Mouse (Mus musculus): ENCODE measurements around the gene Mettl9.

Mettl9 gene

DNA sequence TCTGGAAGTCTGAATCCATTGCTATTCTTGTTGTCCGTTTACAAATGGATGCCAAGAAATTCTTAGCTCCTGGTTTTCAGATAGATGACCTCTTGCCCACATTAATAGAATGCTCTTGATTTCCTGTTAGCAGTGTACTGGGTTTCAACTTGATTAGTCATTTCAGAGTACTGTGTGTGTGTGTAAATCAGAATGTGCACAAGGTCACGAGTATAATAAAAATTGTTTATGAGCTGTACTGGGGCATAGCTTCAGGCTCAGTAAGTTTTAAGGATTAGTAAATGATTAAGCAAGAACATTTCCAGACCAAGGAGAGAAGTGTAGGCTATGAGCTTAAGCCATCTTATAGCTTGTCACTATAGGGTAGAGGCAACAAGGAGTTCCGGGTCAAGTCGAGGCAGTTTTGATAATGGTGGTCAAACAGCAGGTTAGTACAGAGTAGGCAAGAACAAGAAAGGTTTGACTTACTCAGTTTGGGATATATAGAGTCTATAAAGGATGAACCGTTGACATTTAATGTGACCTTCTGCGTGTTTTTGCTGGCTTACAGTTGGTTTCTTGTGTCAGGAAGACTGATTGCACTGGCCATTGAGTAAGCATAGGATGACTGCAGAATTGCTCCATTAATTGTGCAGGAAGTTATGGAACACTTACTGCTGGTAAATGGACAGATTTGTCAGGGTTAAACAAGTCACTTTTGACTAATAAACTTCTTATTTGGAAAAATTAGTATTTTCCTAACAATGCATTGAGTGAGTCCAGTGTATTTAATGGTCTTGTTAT lies 11.6 kb downstream of the Mettl9 start:
- DNase-seq: no peak

DNA sequence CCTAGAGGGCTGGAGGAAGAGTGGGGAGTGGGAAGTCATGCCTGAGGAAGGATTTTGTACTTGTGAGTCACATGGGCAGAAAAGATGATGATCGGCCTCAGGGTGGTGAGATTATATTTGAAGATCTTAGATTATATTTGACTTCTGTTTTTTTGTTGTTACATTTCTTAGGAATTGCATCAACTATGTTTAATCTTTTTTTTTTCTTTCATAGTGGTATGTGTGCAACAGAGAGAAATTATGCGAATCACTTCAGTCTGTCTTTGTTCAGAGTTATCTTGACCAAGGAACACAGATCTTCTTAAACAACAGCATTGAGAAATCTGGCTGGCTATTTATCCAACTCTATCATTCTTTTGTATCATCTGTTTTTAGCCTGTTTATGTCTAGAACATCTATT lies 13.4 kb downstream of the Mettl9 start:
- DNase-seq: no peak

DNA sequence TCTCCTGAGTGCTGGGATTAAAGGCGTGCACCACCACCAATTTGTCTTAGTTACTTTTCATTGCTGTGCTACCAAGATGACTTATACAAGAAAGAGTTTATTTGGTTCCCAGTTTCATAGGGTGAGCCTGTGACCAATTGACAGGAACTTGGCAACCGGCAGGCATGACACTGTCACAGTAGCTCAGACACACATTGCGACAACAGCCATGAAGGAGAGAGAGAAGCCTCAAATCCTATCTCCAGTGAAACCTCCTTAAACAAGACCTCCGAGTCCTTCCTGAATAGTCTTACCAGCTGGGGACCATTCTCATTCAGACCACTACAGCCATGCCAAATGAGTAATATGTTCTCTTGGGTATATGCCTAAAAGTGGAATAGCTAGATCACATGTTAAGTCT lies 18.8 kb downstream of the Mettl9 start:
- DNase-seq: peak; percentile 81

DNA sequence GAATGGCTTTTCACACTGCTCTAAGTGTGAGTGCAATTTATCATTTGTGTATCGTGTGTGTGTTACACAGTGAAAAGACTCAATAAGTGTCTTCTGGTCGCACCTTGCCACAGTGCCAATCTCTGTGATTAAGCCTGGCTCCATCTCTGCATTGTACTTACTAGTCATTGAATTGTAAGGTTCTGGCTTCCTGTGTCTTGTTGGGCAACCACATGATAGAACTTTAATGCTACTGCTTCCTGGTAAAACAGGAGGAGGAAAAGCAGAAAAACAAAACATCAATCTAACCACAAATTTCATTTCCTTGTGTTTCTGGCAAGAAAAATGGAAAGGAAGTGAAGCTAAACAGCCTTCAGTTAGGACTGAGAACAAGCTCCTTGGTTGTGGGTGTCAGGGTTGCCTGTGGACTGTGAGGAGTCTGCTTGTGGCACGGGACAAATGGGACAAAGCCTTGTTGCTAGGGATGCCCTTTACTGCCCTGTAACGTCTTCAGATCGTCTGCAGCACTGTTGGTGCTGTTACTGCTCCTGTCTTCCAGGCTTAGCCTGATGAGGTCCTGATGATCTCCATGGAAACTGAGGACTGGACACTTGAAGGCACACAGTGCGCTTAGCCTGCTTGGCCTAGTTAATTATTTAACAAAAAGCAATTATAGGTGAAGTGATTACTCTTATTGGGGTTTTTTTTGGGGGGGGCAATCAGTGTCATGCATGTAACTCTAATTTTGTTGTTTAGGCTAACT lies 25.4 kb downstream of the Mettl9 start:
- no peak for DNase-seq

DNA sequence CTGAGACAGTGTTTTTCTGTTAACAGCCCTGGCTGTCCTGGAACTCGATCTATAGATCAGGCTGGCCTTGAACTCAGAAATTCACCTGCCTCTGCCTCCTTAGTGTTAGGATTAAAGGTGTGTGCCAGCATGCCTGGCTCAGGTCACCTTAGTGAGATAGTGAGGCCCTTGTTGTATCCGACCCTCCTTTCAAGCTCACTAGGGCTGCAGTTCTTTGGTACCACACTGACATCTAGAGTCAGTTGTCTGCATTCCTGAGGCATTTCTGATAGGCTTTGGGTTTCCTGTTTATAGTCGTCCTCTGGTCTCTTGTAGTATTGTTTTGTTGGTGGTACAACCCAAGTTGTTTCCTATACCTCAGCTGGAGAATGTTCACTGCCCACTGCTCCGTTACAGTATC lies 30.1 kb downstream of the Mettl9 start:
- no peak for DNase-seq

DNA sequence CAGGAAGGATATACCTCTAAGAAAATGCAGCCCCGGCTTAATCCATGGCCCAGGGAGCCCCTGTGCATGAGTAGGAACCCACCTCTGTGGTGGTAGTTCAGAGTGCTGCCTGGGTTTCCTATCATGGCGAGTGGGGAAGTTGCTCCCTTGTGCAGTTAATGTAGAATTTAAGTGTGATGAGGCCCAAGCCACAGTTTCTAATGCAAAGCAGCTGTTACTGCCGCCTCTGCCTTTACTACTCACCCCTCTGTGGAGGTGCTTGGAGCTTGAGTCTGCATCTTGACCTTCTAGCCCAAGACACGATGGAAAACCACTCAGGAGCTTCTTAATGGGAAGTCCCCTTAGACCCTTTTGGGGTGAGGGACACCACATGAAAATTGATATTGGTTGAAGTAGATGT lies 37.0 kb downstream of the Mettl9 start:
- peak; percentile 75 for DNase-seq

DNA sequence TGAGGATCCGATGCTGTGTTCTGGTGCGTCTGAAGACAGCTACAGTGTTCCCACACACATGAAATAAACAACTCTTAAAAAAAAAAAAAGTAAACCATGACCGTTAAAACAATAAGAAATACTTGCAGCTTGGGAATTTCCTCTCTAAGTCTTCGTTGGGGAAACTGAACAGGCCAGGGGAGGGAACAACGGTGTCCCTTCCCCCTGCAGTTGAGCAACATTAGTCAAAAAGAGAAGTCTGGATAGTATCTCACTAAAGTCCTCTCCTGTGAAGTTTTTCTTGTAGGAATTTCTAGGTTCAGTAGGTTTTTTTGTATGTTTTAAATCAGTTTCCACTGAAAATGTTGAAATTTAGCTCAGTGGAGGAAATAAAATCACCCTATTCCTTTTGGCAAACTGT lies 38.3 kb downstream of the Mettl9 start:
- DNase-seq: no peak

DNA sequence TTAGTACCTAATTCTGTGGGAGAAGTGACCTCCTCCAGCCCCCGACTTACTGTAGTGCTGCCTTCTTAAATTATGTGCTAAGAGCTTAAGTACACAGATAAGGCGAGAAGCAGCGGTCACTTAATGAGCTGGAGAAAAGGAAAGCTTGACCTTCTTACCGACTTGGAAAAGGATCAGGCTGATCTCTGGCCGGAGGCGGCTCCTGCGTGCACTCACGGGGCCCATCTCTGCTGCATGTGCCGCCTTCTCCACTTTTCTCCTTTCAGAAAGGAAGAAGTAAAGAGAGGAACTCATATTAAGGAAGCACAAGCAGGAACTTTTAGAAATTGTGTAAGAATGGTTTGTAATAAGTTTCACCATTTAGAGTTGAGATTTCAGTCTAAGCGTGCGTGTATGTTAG lies 40.0 kb downstream of the Mettl9 start, which contains the start of gene Igsf6:
Gene Igsf6, minus strand, starts transcription at position 292 of the 400 bp plus-strand sequence.
- peak; percentile 95 for DNase-seq

DNA sequence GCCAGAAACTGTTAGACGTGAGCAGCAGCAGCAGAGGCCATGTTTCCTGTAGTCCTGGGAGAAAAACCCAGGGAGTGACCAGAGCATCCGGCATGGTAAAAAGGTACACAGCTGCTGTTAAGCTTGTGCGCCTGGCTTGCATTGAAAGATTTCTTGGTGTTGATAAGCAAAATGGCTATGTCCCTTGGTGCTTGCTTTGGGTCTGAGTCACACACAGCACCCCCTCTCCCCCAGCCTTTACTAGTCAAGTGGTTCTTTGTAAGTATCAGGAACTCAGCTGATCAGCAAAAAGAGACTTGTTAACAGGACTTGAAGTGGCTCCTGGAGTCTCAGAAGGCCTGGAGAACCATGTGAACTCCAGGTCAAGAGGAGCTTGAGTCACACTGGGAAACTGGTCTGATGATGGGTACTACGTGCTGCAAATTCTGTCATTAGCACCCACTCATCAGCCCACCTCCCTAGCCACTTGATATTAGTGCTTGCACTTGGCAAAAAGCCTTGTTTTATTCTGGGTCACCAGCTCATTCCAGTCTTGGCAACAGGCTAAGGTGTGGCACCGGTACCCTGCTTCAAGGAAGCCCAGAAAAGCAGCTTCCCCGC lies 40.7 kb downstream of the Mettl9 start:
- peak; percentile 94 for DNase-seq

DNA sequence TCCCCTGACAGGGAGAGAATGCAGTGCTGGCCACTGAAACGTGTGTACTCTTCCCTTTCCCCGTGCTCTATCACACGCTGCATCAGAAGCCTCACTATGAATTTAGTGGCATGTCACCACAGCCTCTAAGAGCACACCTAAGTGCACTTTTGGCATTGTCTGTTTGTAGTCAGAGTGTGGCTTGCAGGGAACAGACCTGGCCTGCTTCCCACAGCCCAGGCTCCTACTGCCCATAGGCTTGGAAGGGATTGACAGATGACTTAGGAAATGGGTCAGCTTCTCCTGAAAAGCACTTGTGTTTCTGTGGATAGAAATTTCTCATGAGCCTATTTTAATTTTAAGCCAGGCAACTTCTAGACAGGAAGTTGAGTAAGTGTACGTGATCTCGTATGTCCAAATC lies 41.2 kb downstream of the Mettl9 start:
- DNase-seq: no peak

DNA sequence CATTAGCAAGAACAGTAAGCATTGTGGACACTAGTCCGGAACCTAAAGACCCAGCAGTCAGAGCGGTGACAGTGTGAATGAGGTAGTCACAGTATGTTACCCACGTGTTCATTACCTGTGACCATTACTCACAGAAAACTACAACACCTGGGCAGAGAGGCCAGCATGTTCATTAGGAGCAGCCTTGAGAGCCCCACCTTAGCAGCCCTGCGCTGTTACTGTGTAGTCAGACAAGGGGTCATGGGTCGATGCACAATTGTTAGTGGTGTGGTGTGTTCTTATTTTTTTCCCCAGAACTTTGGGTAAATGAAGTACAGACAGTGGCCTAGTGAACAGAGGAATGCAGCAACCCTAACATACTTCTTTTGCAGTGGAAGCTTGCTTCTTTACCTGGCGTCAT lies 43.1 kb downstream of the Mettl9 start:
- DNase-seq: peak; percentile 79

DNA sequence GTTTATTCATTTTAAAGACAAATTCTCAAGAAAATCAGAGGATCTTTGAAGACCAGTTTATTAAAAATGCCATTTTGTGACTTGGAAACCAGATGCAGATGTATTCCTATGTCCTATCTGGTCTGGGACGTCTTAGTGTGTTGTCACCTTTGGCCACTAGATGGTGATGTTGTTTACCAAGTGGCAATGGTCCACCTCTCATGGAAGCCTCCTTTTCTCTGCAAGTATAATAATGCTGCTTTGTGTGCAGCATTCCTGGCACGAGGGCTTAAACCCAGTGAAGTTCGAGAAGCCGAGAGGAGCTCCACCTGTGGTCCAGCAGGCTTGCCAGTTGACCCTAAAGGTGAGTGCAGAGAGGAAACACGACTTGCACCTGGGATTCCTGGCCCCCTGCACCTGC lies 43.6 kb downstream of the Mettl9 start:
- peak; percentile 95 for DNase-seq

DNA sequence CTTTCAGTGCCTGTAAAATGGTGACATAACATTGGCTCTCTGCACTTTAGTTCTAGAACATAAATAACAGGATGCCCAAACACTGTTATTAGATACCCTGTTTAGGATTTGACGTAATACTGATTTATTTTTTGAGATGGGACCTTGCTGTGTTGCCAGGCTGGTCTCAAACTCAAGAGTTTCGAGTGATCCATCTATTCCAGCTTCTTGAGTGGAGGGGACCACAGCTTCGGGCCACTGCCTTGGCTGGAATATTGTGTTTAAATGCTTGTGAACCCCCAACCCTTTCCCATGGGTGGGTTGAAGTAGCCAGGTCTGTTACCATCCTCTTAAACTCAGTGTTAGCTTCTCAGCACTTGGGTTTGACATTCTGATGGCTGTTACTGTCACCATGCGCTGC lies 47.1 kb downstream of the Mettl9 start, which contains the start of gene Otoa:
Gene Otoa, plus strand, starts transcription at position 301 of the 400 bp plus-strand sequence.
- DNase-seq: peak; percentile 83

DNA sequence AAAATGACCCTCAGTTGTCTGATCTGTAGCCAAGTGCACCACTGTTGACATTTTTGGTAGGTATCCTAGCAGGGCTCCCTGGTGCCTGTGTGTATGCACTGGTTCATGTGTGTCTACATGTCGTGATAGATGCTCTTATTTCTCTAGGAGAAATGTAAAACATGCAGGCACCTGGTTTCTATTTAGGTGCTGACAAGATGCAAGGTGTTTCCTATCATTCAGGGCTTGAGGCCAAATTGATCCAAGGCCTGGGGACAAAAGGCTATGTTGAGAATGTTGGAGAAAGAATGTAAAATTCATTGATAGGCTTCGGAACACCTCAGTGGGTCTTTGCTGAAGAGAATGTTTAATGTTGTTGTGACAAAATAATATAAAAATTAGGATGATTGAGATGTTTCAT lies 47.6 kb downstream of the Mettl9 start:
- DNase-seq: no peak

DNA sequence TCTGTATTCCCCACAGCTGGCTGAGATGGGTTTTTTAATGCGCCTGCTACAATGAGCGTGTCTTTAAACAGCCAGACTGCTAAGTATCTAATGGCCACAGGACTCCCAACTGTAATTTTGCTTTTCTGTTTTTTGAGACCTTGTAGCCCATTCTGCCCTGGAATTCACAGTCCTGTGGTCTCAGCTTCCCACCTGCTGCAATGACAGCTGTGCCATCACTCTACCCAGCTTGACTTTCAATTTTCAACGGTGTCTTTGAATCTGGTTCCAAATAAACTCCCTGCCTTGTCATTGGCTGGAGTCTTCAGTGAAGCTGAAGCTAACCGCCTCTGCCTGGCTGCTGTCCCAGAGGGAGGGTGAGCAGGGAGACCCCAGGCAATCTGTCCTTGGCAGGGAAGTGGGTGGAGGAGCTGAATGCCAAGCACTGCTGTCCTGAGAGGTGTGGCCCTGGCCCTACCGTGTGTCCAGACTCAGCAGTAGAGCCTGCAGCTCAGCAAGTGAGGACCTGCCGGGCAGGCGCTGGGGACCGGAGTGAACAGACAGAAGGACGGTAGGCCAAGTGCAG lies 48.8 kb downstream of the Mettl9 start:
- DNase-seq: peak; percentile 83

DNA sequence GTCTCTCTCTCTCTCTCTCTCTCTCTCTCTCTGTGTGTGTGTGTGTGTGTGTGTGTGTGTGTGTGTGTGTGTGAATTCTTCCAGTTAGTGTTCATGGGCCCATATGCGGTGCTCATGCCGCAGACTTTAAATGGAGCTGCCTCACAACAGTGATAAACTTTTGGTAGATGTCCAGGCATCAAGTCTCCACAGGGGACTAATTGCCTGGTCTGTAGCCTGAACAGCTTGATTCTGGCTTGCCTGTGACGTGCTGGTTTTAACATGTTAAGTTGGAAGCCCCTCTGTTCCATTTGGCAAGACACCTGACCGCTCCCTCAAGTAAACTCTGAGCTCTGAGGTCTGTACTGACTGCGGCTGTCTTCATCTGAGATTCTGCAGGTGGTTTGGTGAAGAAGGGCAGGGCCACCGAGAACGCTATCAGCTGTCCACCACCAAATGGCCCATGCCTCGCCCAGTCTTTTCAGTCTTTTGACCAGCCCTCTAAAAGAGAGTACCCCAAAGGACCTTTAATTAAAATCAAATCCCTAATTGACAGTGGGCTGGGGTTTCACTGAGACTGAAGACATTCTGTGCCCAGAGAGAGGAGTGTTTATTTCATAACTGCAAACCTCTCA lies 50.7 kb downstream of the Mettl9 start:
- peak; percentile 85 for DNase-seq

DNA sequence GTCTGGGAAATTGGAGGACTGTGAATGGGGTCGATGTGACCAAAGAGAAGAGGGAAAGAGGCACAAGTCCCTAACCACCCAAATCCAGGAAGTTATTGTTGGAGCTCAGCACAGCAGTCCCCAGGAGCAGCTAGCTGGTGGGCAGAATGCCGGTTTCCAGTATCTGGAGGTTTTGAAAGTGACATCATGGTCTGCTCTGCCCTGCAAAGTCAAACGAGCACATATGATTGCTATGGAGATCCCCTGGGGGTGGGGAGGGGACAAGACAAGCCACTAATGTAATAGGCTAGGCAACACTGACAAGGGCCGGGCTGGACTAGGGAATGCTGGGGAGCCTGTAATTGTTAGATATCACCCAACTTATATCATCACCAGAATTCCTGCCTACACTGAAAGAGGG lies 51.3 kb downstream of the Mettl9 start:
- DNase-seq: peak; percentile 96

DNA sequence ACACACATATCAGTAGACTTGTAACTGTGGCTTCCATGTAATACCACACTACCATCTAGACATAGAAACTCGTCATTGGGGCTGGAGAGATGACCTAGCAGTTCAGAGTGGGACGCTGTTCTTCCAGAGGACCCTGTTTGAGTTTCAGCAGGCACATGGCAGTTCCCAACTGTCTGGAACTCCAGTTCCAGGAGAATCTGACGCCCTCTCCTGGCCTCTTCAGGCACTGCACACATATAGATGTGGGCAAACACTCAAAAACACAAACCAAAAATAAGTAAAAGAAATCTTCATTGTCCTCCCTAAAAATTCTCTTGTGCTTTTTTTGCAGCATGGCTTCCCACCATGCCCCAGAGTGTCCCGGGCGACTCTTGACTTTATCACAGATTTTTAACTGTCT lies 54.5 kb downstream of the Mettl9 start:
- DNase-seq: peak; percentile 64

DNA sequence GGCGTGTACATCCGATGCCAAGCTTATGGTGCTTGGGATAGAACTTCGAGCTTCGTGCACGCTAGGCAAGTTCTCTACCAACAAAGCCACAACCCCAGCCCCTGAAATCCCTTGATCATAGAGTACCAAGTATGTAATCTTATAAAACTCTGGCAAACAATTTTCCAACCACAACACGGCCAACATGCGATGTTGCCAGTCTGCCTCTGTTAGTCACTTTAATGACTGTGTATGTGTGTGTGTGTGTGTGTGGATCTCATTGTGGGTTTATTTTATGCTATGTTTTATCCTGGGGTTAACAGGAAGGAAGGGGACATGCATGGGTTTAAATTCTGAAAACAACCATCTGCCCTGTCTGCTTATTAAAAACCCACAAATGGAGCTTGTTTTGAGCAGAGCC lies 56.5 kb downstream of the Mettl9 start:
- no peak for DNase-seq

DNA sequence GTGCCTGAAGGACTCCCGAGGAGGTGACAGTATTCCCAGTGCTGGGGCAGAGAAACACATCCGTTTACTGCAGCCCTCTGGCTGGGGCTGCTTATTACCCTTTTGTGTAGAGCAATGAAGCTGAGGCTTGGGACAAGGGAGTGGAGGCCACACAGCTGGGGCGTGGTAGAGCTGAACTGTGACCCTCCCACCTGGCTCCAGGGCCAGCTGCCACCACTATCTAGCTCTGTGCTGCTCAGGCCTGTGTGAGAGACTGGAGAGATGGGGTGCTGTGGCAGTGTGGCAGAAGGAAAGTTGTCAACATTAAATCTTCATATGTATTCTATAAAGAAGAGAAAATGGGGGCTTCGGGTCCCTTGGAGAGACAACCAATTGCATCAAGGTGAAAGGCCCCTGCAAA lies 58.8 kb downstream of the Mettl9 start:
- DNase-seq: no peak

DNA sequence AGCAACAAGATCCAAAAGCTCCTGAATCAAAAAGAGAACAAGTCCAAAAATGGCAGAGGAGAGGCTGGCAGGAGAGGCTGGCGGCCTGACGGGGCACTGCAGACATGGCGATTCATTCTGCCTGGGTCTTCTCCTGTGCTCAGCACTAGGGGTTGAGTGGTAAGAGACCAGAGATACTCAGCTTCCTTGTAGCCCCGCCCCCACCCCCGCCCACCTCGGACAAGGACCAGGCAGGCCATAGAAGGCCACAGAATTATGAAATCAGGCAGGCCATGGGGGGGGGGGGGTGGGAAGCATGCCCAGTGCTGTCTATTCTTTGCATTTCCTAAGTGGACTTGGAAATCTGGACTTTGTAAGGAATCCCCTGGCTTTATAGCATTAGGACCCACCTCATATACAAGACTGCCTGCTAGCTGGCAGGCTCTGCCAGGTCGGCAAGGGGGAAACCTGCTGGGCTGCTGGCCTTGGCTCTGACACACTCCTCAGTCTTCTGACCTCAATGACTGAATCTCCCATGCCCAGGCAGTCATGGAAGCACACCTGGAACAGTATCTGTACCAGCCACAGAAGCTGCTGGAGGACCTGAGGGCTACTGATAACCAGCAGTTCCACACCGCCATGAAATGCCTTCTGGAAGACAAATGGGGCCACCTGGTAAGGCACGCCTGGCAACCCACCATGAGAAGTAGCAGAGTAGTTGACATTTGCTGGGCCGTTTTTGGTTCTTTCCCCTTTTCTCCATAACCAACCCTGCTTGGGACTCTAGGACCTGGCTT lies 64.6 kb downstream of the Mettl9 start:
- peak; percentile 69 for DNase-seq

DNA sequence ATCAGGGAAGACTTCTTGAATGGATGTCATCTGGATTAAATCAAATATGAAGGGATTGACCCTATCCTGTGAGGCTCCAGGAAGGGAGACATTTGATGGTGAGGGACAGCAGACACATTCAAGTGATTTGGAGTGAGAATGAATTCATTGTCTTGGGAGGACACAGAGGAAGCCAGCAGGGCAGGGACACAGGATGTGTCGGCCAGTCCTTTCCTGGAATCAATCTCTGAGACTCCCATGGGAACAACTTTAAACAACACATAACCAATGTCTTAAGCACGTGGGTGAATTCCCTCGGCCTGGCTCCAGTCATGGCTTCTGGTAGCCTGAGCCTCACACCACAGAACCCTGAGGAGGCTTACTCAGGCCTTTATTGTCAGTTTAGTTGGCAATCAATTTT lies 73.6 kb downstream of the Mettl9 start:
- DNase-seq: peak; percentile 97
